Mouse (Mus musculus) kidney, embryonic 14.5 days (tissue): ENCODE measurements around the gene Fthl17b. TPM values are rescaled to one million over a fixed set of nuclear protein-coding genes. Genes with fewer than 3 reads are reported as not detected.

Experiments
- polyA plus RNA-seq: library from polyadenylated mRNA; unstranded; fragments of >200 nt; fragmentation: Nextera tagmentation; extraction: Ambion mirVana; gene quantifications from 2 replicates; pipeline ENCODE4 v1.2.1, GENCODE M21; 2014

The Fthl17b gene
- polyA plus RNA-seq, 1 experiment from 2014 or later: not detected

Other genes starting within 250 kb of the Fthl17b start
- not detected in 2 replicates for gene Ssx9, start 214.5 kb downstream of the Fthl17b start, polyA plus RNA-seq
- 0.39 TPM in 1 of 2 replicates, not detected in the other for gene Ssxb5, start 159.3 kb downstream of the Fthl17b start, polyA plus RNA-seq
- gene Gm6592, start 119.0 kb downstream of the Fthl17b start, polyA plus RNA-seq: not detected in 2 replicates
- not detected in 2 replicates for gene Gm5751, start 88.7 kb downstream of the Fthl17b start, polyA plus RNA-seq
- 4.1 and 5.6 TPM in 2 replicates for gene B630019K06Rik, start 70.6 kb downstream of the Fthl17b start, polyA plus RNA-seq
- gene Fthl17c, start 13.6 kb upstream of the Fthl17b start, polyA plus RNA-seq: not detected in 2 replicates
- gene Fthl17d, start 23.8 kb upstream of the Fthl17b start, polyA plus RNA-seq: not detected in 2 replicates
- gene Fthl17e, start 70.5 kb upstream of the Fthl17b start, polyA plus RNA-seq: not detected in 2 replicates
- gene Fthl17f, start 100.0 kb upstream of the Fthl17b start, polyA plus RNA-seq: not detected in 2 replicates
- gene 4930402K13Rik, start 141.6 kb upstream of the Fthl17b start, polyA plus RNA-seq: not detected in 2 replicates
- gene Lancl3, start 236.9 kb upstream of the Fthl17b start, polyA plus RNA-seq: 0.59 and 0.77 TPM in 2 replicates